Mouse (Mus musculus): Measurements from ENCODE around the gene Brs3. TPM values are rescaled to one million over a fixed set of nuclear protein-coding genes. Genes with fewer than 3 reads are reported as not detected.

Brs3 gene
- polyA plus RNA-seq (2012): not detected in 2 replicates

DNA sequence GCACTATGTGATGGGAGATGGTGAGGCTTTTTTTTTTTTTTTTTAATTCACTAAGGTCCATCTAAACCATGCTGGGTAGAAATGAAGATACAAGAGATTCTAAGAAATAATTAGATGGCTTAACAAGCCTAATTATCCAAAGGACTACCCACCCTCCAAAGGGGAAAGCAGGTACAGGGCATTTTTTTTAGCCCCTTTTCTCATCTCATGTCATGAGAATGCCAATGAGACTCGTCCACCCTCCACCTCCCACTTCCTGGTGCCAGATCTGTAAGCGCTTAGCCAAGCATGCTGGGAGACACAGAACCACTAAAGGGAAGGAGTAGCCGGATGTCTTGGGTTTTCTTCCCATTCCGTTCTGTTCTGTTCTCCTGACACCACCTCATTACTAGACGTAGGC is at the start of gene Brs3:
TSS of gene Brs3 (plus strand) at position 301 of the 400 bp plus-strand sequence.

DNA sequence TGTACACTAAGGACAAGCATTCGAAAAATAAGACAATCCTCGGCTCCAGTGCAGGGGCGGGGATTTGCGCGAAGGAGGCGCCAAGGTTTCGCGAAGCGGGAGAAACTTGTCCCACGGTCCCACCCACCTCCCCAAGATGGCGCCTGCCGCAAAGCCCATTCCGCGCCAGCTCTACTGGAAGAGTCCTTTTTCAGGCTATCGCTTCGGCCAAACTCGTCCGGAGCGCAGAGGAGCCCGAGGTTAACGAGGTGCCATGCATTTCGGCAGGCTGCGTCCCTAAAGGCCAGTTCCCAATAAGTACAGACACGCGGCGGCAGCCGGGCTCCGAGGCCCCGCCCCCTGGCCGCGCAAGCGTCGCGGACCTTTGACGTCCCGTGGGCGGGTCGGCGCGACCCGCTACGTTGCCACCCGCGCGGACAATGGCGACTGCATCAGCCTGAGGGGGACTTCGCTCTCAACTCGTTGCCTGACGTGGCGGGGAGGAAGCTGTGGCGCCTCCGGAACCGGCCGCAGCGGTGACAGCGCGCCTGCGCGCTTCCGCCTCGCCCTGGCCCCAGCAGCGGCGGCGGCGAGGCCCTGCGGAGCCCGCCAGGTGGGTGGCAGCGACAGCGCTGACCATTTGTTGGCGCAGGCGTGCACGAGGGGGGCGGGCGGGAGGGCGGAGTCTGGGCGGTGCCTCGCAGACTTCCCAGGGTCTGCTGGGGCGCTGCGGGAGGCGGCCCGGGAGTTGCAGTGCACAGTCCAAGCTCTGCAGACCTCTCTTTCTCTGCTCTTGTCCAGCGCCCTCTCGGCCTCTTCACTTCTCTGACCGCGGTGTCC is 10.5 kb downstream of the Brs3 start, which contains the start of gene Htatsf1:
TSS of gene Htatsf1 (plus strand) at position 410 of the 819 bp plus-strand sequence.

DNA sequence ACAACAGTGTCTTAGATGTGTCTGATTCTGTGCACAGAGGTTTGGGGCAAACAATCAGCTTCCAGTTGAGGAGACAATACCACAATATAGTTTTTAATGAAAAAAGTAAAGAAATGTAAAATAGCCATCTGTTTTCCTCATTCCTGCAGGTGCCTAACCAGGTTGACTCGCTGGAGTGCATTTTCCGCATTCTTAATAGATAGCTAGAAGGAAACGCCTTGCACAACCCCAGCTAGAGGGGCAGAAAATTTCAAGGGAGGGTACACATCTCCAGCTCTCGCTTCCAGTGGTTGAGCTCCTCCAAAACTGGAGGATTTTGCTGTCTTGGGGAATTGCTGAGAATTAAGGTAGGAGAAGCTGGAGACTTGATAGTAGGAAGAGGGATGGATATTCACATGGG is 44.9 kb downstream of the Brs3 start, which contains the start of gene Vgll1:
TSS of gene Vgll1 (plus strand) at position 301 of the 400 bp plus-strand sequence.

Other genes starting within 250 kb of the Brs3 start
- 0.53 and 0.68 TPM in 2 replicates for gene Map7d3, start 220.7 kb upstream of the Brs3 start, polyA plus RNA-seq (2012)
- not detected in 2 replicates for gene Adgrg4, start 172.9 kb upstream of the Brs3 start, polyA plus RNA-seq (2012)
- 18.4 and 25.8 TPM in 2 replicates for gene Htatsf1, start 10.5 kb downstream of the Brs3 start, polyA plus RNA-seq (2012)
- gene Vgll1, start 45.0 kb downstream of the Brs3 start, polyA plus RNA-seq (2012): not detected in 2 replicates
- gene Cd40lg, start 169.1 kb downstream of the Brs3 start, polyA plus RNA-seq (2012): not detected in 2 replicates